Mouse (Mus musculus) brown adipose tissue, adult 24 weeks (tissue): ENCODE results near the gene Frmpd1. TPM values are rescaled to one million over a fixed set of nuclear protein-coding genes. Genes with fewer than 3 reads are reported as not detected.

ENCODE experiments used
- H3K27ac ChIP-seq: fragments of 200-500 bp; replicated peaks from 2 replicates; pipeline ENCODE4 v1.5.1; 2012; ENCODE audit warnings: low read depth, mild to moderate bottlenecking, low read length
- H3K4me1 ChIP-seq: fragments of 200-500 bp; 2 replicates; pipeline ENCODE4 v1.6.1; 2012; ENCODE audit warnings: low read length, mixed read lengths; ENCODE audit not compliant: control insufficient read depth, insufficient read depth, insufficient read length
- H3K4me3 ChIP-seq: fragments of 200-500 bp; 2 replicates; pipeline ENCODE4 v1.5.1; 2012; ENCODE audit warnings: low read depth, mild to moderate bottlenecking, low read length, moderate library complexity; ENCODE audit not compliant: insufficient read depth
- polyA plus RNA-seq: library from polyadenylated mRNA; stranded (reverse); fragments of >200 nt; gene quantifications from 2 replicates; pipeline ENCODE4 v1.2.4, GENCODE M21; 2012; ENCODE audit not compliant: missing spikeins, insufficient read depth, insufficient read length

Gene Frmpd1
- polyA plus RNA-seq, 1 experiment = not detected

DNA sequence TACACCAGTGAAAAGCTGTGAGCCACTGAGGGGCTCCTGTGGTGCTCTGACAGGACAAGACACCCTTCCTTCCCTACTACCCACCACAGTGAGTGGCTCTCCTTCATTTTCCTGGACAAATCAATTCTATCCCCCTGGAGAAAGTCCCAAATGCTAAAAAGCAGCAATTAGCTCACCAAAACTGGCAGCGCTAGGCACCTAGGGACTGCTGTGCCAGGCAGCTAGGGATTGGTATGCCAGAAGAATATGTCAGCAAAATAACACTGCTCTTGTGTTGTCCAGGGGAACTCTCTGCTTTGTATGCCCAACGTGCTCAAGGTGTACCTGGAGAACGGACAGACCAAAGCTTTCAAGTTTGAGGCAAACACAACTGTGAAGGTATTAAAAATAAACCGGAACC lies 76.9 kb downstream of the Frmpd1 start:
- H3K27ac ChIP-seq = no peak overlapping the region
- H3K4me3 ChIP-seq = no peak overlapping the region
- H3K4me1 ChIP-seq = no peaks in the 10 kb centered on the region

DNA sequence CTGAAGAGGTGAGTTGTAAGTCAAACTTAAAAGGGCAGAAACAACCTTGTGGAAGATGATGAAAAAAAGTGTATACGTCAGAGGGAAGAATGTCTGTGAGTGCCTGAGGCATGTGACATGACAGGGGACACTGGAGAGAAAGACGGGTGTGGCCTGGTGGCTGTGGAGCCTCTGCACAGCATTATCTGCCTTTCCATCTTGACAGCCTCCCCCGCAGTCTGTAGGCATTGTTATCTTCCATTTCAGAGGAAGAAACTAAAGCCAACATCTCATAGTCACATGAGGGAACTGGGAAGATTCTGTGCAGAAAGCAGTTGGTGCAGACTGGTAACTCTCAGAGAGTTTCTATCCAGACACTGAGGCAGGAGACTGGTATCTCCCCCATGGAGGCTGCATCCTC lies 83.2 kb downstream of the Frmpd1 start:
- no peak overlapping the region for H3K27ac ChIP-seq

DNA sequence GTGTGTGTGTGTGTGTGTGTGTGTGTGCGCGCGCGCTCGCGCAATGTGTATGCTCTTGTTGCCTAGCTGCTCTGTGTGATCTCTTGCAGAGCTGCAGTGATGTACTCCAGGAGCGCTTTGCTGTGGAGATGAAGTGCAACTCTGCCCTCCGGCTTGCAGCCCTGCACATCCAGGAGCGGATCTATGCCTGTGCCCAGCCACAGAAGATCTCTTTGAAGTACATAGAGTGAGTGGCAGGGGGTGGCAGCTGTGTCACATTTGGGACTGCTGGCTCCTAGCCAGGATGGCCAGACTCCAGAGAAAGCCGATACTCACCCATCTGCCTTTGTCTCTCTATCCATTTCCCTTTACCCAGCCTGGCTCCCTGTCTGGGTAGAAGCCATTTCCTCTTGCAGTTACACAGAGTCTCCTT lies 86.4 kb downstream of the Frmpd1 start:
- no peak overlapping the region for H3K4me3 ChIP-seq
- no peak overlapping the region for H3K27ac ChIP-seq
- H3K4me1 ChIP-seq = no peaks in the 10 kb centered on the region

More for the DNA sequence above, 83.2 kb downstream of the Frmpd1 start:
- no peaks in the 10 kb centered on the region for H3K4me1 ChIP-seq
- no peak overlapping the region for H3K4me3 ChIP-seq

DNA sequence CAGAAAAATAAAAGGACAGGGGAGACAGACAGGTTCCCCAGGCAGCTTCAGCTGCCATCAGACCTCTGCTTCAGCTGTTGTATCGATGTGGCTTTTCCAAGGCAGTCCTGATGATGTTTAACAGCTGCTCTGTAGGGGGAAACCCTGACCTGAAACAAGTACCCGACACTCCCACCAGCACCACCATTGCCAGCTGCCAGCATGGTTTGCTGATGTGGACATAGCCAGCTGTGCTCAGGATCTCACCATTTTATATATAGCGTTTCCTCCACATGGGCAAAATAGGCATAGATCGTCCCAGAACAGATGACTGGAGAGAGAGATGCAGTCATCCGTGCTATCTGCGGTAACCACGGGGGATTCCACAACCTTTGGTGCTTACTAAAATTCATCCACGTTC lies 91.1 kb downstream of the Frmpd1 start:
- Histone ChIP-seq H3K4me1 (no peaks in the 10 kb centered on the region), H3K27ac (no peak overlapping the region), H3K4me3 (no peak overlapping the region)

DNA sequence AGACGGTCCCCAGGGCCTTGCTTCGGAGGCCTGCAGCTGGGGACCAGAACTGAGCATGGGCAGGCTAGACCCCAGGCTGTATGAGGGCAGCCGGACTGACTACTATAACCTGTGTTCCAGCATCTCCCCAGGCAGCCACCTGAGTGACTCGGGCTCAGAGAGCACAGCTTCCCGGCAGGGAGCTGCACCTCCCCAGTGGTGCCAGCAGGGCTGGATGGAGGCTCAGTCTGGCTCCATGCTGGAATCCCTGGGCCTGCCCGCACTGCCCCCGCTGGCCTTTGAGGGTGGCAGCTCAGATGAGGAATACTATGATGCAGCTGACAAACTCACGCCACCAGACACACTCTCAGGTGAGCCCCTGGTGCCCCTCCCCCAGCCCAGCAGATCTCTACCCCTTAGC lies 94.6 kb downstream of the Frmpd1 start:
- Histone ChIP-seq H3K4me1 (no peaks in the 10 kb centered on the region), H3K4me3 (no peak overlapping the region), H3K27ac (no peak overlapping the region)

DNA sequence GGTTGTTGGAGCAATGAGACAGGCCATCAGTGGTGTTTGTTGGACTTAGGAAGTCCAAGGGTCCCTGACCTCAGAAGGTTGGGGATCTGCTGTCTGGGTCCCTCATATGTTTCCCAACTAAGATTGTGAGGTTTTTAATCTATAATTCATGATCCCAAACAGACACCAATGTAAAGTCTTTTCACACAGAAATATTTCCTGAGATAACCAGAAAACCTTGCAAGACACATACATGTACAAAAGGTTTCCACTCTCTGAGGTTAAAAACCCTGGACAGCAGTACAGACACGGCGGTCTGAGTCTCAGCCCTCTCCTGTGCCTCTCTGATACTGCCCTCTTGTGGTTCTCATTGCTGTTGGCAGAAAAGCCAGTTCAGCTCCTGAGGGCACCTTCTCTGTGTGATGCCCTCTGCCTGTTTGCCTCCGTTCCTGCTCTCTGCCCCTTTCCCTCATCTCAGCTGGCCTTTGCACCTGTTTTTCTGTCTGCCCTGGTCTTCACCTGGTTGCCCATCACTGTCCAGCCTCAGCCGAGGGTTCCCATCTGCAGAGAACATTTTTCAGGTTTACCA lies 95.4 kb downstream of the Frmpd1 start:
- Histone ChIP-seq H3K27ac (no peak overlapping the region), H3K4me1 (no peaks in the 10 kb centered on the region), H3K4me3 (no peak overlapping the region)

DNA sequence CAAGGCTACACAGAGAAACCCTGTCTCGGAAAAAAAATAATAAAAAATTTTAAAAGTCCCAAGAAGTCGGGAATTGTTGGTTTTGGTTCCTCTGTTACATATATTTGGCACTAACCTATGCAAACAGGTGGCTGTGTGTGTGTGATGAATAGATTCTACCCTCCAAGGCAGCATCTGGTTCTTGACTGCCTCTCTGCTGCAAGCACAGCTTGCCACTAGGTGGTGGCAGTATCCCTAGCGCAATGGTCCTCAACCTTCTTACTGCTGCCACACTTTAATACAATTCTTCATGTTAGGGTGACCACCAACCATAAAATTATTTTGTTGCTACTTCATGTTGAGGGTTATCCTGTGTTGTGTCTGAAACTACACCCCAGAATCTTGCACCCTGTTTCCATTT lies 101.6 kb downstream of the Frmpd1 start:
- no peaks in the 10 kb centered on the region for H3K4me1 ChIP-seq
- H3K4me3 ChIP-seq = no peak overlapping the region
- H3K27ac ChIP-seq = no peak overlapping the region

DNA sequence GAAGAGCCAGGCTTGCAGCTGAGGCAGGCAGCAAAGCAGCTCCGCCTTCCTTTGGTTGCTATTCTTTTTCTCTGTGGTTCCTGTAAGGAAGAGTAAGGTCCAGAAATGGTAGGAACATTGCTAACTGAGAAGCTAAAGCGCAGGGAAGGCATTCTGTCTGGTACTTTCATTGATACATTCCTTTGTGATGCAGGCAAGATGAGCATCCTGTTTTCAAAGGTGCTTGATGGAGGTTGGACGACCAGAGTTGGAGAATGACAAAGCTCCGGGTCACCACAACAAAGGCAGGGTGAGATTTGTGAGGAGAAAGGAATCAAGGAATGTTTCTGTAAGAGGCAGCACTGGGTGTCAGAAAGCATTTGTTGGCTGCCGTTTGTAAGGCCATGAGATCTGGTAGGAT lies 103.2 kb downstream of the Frmpd1 start:
- no peaks in the 10 kb centered on the region for H3K4me1 ChIP-seq
- no peak overlapping the region for H3K4me3 ChIP-seq
- H3K27ac ChIP-seq = no peak overlapping the region

DNA sequence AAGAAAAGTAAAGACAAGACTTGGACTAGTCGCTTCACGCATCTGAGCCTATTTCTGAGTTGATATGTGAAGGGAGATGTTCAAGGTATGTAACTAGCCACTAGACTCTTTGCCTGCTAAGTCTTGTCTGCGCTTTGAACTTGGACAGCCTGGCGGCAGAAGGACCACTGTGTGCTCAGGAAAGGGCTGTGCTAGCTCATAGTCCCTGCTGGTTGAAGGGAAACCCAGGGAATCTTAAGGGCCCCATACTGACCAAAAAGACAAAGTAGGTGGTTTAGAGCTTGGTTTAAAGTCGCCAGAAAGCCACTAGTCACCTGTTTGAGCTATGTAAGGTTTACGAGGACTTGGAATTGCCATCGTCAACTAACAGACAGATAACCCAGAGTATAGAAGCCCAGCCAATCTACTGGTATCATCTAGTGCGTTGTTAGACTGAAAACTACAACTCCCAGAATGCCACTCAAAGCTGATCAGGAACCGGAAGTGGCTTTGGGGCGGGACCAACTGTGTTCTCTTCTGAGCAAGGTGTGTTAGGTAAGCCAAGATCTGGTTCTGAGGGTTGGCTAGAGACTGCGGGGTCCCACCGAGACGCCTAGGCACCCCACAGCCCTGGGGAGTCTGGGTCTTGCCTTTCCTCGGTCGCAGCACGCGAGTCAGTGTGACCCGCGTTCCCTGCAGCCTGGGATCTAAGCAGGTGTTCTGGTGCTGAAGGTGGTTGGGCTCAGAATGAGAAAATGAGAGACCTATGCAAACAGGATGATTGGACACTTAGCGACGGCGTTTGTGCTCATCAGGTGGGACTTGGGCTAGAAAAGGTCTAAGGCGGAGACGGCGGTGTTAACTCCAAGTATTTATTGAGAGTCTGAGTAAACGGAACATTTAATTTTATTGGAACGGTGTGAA lies 112.2 kb downstream of the Frmpd1 start, which contains the start of gene Trmt10b:
Gene Trmt10b, plus strand, starts transcription at position 466 of the 903 bp plus-strand sequence.
- Histone ChIP-seq H3K4me1 (no peaks in the 10 kb centered on the region), H3K4me3 (peak within 1 kb of the TSS; percentile 91), H3K27ac (no peak within 1 kb of the TSS)

DNA sequence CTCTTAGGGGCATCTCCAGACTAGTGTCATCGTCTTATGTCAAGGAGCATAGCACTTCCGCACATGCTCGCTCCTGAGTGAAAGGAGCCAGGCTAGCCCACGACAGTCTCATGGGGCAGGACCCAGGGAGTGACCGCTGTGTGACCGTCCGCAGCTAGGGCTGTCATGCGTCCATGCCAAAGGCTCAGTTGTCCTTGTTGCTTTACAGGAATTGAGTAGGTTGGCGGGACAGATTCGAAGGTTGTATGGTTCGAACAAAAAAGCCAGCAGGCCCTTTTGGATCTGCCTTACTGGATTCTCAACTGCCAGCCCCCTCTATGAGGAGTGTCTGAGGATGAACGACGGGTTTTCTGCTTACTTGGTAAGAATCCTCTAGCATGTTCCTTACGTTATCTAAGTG lies 120.9 kb downstream of the Frmpd1 start:
- Histone ChIP-seq H3K4me3 (no peak overlapping the region), H3K27ac (no peak overlapping the region), H3K4me1 (no peaks in the 10 kb centered on the region)

DNA sequence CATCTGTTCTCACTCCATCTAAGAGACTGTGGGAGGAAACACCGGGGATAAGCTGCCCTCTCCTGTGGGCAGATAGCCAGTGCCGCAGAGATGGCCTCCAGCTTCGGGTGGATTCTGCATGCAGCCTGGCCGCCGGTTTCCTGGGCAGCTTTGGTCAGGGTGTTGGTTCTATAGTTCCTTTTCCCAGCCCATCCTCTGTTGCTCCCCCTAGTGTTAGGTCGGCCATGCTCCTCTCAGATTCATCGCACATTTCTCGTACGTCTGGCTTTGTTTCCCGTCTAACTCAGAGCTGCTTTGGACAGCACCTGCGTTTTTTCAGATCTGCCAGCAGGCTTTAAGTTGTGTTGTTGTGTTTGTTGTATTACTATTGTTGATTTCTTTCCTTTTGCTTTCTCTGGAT lies 123.4 kb downstream of the Frmpd1 start:
- Histone ChIP-seq H3K27ac (no peak overlapping the region), H3K4me1 (no peaks in the 10 kb centered on the region), H3K4me3 (no peak overlapping the region)

DNA sequence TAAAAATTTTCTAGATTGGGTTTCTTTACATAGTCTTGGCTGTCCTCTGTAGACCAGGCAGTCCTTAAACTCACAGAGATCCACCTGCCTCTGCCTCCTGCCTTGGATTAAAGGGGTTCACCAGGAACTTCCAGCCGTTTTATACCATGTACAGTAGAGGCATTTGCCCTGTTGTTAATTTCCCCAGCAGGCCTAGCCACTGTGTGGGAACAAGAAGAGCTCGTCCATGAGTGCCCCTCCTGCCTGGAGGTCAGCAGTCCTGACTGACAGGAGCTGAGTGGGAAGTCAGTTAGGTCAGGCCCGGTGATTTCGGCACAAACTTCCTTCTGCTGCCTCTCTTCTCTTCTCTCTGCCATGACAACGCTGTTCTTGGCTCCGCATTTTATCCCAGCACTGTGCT lies 123.9 kb downstream of the Frmpd1 start:
- no peaks in the 10 kb centered on the region for H3K4me1 ChIP-seq
- H3K4me3 ChIP-seq = no peak overlapping the region
- no peak overlapping the region for H3K27ac ChIP-seq

DNA sequence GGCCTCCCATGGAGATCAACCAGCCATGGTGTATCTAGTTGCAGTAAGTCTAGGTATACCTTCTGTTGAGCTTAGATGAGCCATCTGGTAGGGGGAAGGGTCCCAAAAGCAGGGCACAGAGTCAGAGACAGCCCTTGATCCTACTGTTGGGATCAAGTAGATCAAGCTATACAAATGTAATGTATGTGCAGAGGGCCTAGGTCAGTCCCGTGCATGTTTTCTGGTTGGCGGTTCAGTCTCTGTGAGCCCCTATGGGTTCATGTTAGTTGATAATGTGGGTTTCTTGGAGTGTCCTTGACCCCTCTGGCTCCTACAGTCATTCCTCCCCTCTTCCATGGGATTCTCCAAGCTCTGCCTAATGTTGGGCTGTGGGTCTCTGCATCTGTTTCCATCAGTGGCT lies 126.4 kb downstream of the Frmpd1 start:
- H3K27ac ChIP-seq = no peak overlapping the region
- H3K4me3 ChIP-seq = no peak overlapping the region
- H3K4me1 ChIP-seq = no peaks in the 10 kb centered on the region

DNA sequence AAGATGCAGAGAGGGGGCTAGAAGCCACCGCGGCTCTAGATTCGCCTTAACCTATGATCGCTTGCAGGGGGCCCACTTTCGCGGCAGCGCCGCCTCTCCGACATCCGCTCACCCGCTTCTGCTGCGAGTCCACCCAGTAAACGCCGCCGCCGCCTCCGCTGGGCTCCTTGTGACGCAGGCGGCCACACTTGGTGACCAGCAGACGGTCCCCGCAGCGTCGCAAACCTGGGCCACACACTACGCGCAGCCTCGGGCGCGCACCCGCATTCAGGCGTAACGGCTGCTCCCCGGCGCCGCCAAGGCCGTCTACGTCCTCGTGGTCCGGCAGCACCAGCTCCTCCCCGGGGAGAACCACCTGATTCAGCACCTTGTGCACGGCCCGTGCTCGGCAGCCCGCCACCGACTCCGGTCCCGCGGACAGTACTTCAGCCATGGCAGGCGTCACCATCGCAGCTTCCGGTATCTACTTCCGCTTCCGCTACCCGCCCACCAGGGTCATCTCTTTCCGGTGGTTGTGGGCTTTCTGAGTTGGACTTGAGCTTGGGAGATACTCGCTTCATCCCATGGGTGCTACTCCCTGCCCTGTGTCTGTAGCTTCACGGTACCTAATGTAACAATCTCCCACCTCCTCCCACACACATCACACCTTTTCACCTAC lies 135.6 kb downstream of the Frmpd1 start:
- Histone ChIP-seq H3K27ac (peak overlapping the region; percentile 65), H3K4me1 (0 out of 2 replicates have a peak, but pooled peaks cover 4% of the 10 kb centered on the region), H3K4me3 (peak overlapping the region; percentile 77)

DNA sequence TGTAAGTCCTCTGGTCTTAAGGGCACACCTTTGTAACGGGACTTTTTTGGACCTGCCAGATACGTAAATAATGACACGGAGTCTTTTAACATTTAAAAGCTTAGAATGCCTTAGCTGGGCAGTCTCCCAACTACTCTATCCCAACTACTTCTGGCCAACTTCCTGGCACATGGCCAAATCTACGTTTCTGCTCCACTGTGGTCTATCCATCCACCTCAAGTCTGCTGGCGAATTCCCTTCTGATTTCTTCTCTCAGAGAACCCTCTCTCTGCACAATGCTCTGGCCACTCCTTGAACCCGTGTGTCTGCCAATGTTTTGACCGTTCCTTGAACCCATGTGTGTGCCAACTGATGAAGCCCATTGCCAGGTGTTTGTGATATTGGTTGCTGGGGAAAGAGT lies 146.5 kb downstream of the Frmpd1 start:
- no peak overlapping the region for H3K4me3 ChIP-seq
- H3K27ac ChIP-seq = no peak overlapping the region
- no peaks in the 10 kb centered on the region for H3K4me1 ChIP-seq
